ENCODE assay signal across 15 mouse cellular contexts in the genomic region with DNA sequence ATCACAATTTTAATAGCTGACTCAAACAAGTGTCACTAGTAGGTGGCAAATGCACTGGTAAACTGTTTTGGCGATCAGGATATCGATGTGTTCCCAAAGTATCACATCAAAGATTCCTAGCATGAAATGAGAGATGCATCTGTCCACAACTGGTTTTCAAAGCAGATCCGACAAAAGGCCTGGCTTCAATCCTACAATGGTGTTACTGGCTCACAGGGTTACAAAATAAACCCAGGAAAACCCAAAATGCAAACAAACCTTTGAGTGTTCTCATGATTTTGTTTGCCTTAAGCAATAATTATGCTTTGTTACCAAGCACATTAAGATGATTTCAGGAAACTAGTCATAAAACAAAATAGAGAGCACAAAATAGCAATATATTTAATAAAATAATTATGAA.
"Had no signal": no experiment of that assay in that cellular context is flagged by ENCODE, and none has a peak within 500 bp of the region (broad histone marks: within the 10 kb centered on the region; RNA-seq: fewer than 3 reads in every experiment).

No protein-coding gene starts in this region.

- DNase-seq: lung, embryonic 14.5 days; right cerebral cortex, postnatal 14 days; thymus, adult 2 months; thymus, postnatal 25 days; thymus, postnatal 4 days had no signal

- H3K4me3 ChIP-seq: liver, embryonic 12.5 days; megakaryocyte, embryonic 14.5 days; midbrain, embryonic 13.5 days; midbrain, embryonic 15.5 days; neural tube, embryonic 12.5 days; stomach, embryonic 15.5 days had no signal

- H3K9me3 ChIP-seq: liver, embryonic 12.5 days; megakaryocyte, embryonic 14.5 days; midbrain, embryonic 13.5 days; midbrain, embryonic 15.5 days; neural tube, embryonic 12.5 days; stomach, embryonic 15.5 days had no signal

- H3K9ac ChIP-seq: liver, embryonic 12.5 days; liver, embryonic 14.5 days; lung, embryonic 14.5 days; midbrain, embryonic 13.5 days; midbrain, embryonic 15.5 days; neural tube, embryonic 12.5 days; stomach, embryonic 15.5 days had no signal

- H3K27me3 ChIP-seq: liver, embryonic 12.5 days; megakaryocyte, embryonic 14.5 days; midbrain, embryonic 13.5 days; midbrain, embryonic 15.5 days; neural tube, embryonic 12.5 days; stomach, embryonic 15.5 days had no signal

- H3K27ac ChIP-seq: liver, embryonic 12.5 days; liver, embryonic 14.5 days; macrophage; midbrain, embryonic 13.5 days; midbrain, embryonic 15.5 days; neural tube, embryonic 12.5 days; stomach, embryonic 15.5 days; stomach, postnatal 0 days had no signal

- H3K4me1 ChIP-seq: liver, embryonic 12.5 days; midbrain, embryonic 13.5 days; midbrain, embryonic 15.5 days; neural tube, embryonic 12.5 days; stomach, embryonic 15.5 days had no signal

- H3K4me2 ChIP-seq: liver, embryonic 12.5 days; lung, embryonic 14.5 days; midbrain, embryonic 11.5 days; midbrain, embryonic 13.5 days; midbrain, embryonic 15.5 days; neural tube, embryonic 12.5 days; stomach, embryonic 15.5 days had no signal

- ATAC-seq: liver, embryonic 12.5 days; midbrain, embryonic 13.5 days; midbrain, embryonic 15.5 days had no signal
